26 mouse cellular contexts compared by ENCODE assay signal in genomic region chr9:65077536-65077935, GRCm38 (mm10). TPM values are rescaled to one million over a fixed set of nuclear protein-coding genes. Genes with fewer than 3 reads are reported as not detected.
A peak's percentile ranks its signal among the peaks of the same experiment; 100 is the strongest.
DNase-seq lines count a peak whose midpoint lies in the region; ATAC-seq lines count a peak whose summit lies in the region.
"Had no signal": no experiment of that assay in that cellular context is flagged by ENCODE, and none has a peak within 500 bp of the region (broad histone marks: within the 10 kb centered on the region; RNA-seq: fewer than 3 reads in every experiment).

No protein-coding gene starts in this region.

- DNase-seq in adrenal gland, adult (ENCODE audit: inconsistent age in 2 of 2, low spot score in 1 of 2) = peak; percentile 85 to 87
- DNase-seq in adrenal gland, postnatal 4 days (ENCODE audit: low spot score in 2 of 2) = no peak
- peak; percentile 65 for DNase-seq in adrenal gland, adult 8-10 months
- DNase-seq in gastrocnemius, adult 18-20 months (ENCODE audit: low spot score) = peak; percentile 92
- peak; percentile 28 to 64 for DNase-seq in gastrocnemius, postnatal 36 days
- DNase-seq: cerebellum, adult 9-10 months; kidney, adult 9 months; kidney, postnatal 14 days; layer of hippocampus, postnatal 36 days; liver, embryonic 13.5 days; lung, adult 2 months; lung, postnatal 14 days; thymus, adult 2 months had no signal

- no peak for ATAC-seq in megakaryocyte progenitor cell, adult 5-6 weeks (replicated peaks; ENCODE audit: poor library complexity)
- no peak for ATAC-seq in forebrain, embryonic 15.5 days (replicated peaks)
- ATAC-seq in heart, embryonic 12.5 days (ENCODE audit: insufficient number of reproducible peaks, low FRiP score) = no peak
- ATAC-seq: hindbrain, embryonic 16.5 days; intestine, embryonic 15.5 days; midbrain, embryonic 13.5 days had no signal

- H3K27me3 ChIP-seq in forebrain, embryonic 15.5 days = no peaks in the 10 kb centered on the region
- no peaks in the 10 kb centered on the region for H3K27me3 ChIP-seq in heart, embryonic 12.5 days (replicated peaks)
- H3K27me3 ChIP-seq: embryonic facial prominence, embryonic 15.5 days; intestine, embryonic 15.5 days; limb, embryonic 13.5 days; liver, embryonic 13.5 days; megakaryocyte, embryonic 14.5 days; midbrain, embryonic 13.5 days had no signal

- no peaks in the 10 kb centered on the region for H3K4me1 ChIP-seq in forebrain, embryonic 15.5 days
- H3K4me1 ChIP-seq in heart, embryonic 12.5 days (replicated peaks) = no peaks in the 10 kb centered on the region
- H3K4me1 ChIP-seq: embryonic facial prominence, embryonic 15.5 days; heart, embryonic 10.5 days; intestine, embryonic 15.5 days; limb, embryonic 13.5 days; midbrain, embryonic 13.5 days had no signal

- H3K36me3 ChIP-seq in forebrain, embryonic 15.5 days = peaks cover 71% of the 10 kb centered on the region
- peaks cover 76% of the 10 kb centered on the region for H3K36me3 ChIP-seq in heart, embryonic 12.5 days

- H3K9me3 ChIP-seq in forebrain, embryonic 15.5 days = no peaks in the 10 kb centered on the region
- no peaks in the 10 kb centered on the region for H3K9me3 ChIP-seq in heart, embryonic 12.5 days (replicated peaks)
- H3K9me3 ChIP-seq: embryonic facial prominence, embryonic 15.5 days; heart, embryonic 10.5 days; intestine, embryonic 15.5 days; limb, embryonic 13.5 days; liver, embryonic 13.5 days; megakaryocyte, embryonic 14.5 days; midbrain, embryonic 13.5 days had no signal

- 89% methylated on average over 5 of the region's 5 CpGs for WGBS in forebrain, embryonic 15.5 days
- 84% methylated on average over 5 of the region's 5 CpGs for WGBS in heart, embryonic 12.5 days

- no peak overlapping the region for H3K4me3 ChIP-seq in forebrain, embryonic 15.5 days
- no peak overlapping the region for H3K4me3 ChIP-seq in heart, embryonic 12.5 days
- H3K4me3 ChIP-seq: embryonic facial prominence, embryonic 15.5 days; heart, embryonic 10.5 days; intestine, embryonic 15.5 days; layer of hippocampus, adult 2 months; limb, embryonic 13.5 days; liver, embryonic 13.5 days; megakaryocyte, embryonic 14.5 days; midbrain, embryonic 13.5 days had no signal

- intact Hi-C loops in gastrocnemius, postnatal 36 days (cut with DNase I) = no loop called here

- no peak overlapping the region for H3K9ac ChIP-seq in forebrain, embryonic 15.5 days (replicated peaks)
- H3K9ac ChIP-seq in heart, embryonic 12.5 days = no peak overlapping the region
- H3K9ac ChIP-seq: embryonic facial prominence, embryonic 15.5 days; intestine, embryonic 15.5 days; limb, embryonic 13.5 days; liver, embryonic 13.5 days; midbrain, embryonic 13.5 days had no signal

- no peak overlapping the region for H3K27ac ChIP-seq in forebrain, embryonic 15.5 days (replicated peaks)
- no peak overlapping the region for H3K27ac ChIP-seq in heart, embryonic 12.5 days (ENCODE audit: poor library complexity, severe bottlenecking)
- H3K27ac ChIP-seq: embryonic facial prominence, embryonic 15.5 days; heart, embryonic 10.5 days; intestine, embryonic 15.5 days; layer of hippocampus, adult 2 months; limb, embryonic 13.5 days; liver, embryonic 13.5 days; midbrain, embryonic 13.5 days; stomach, postnatal 0 days had no signal

- no peak overlapping the region for H3K4me2 ChIP-seq in forebrain, embryonic 15.5 days (replicated peaks)
- H3K4me2 ChIP-seq in heart, embryonic 12.5 days = no peak overlapping the region
- H3K4me2 ChIP-seq: embryonic facial prominence, embryonic 15.5 days; intestine, embryonic 15.5 days; limb, embryonic 13.5 days; liver, embryonic 13.5 days; midbrain, embryonic 13.5 days had no signal

RNA-seq across cellular contexts. Expression of gene Igdcc4, which starts 23.8 kb away (rescaled TPM):
- total RNA-seq in adrenal gland, postnatal 4 days (2021) = 10 to 100 TPM; 36.6 to 41.9 TPM
- 10 to 100 TPM; 28.6 to 67.1 (median 44.5) TPM for total RNA-seq in adrenal gland, adult 8-10 months (2022)
- 10 to 100 TPM; 28.7 to 29.4 TPM for total RNA-seq in gastrocnemius, adult 18-20 months (2021)
- 10 to 100 TPM; 24.4 to 26.6 TPM for total RNA-seq in gastrocnemius, postnatal 36 days (2021)
- 0.02 TPM in 1 of 2 replicates, not detected in the other for total RNA-seq in megakaryocyte progenitor cell, adult 5-6 weeks (2015)
- total RNA-seq in megakaryocyte progenitor cell, adult 5-6 weeks (2017) = under 0.01 and 0.07 TPM in 2 replicates
- polyA plus RNA-seq in forebrain, embryonic 15.5 days (2015; fragmentation: Nextera tagmentation; extraction: Ambion mirVana) = 13.0 and 14.6 TPM in 2 replicates
- 12.9 and 13.0 TPM in 2 replicates for polyA plus RNA-seq in heart, embryonic 12.5 days (2016; fragmentation: Nextera tagmentation; extraction: Ambion mirVana)
- total RNA-seq: neutrophil, adult 5-6 weeks had no signal

RNA-seq across cellular contexts. Expression of gene Dpp8, which starts 45.3 kb away (rescaled TPM):
- total RNA-seq in adrenal gland, postnatal 4 days (2021) = 10 to 100 TPM; 94.2 to 94.8 TPM
- 100 to 1,000 TPM in 3 of 4 experiments, 10 to 100 TPM in 1; 90.7 to 123 (median 113) TPM for total RNA-seq in adrenal gland, adult 8-10 months (2022)
- 100 to 1,000 TPM in 1 of 2 experiments, 10 to 100 TPM in 1; 94.2 to 106 TPM for total RNA-seq in gastrocnemius, adult 18-20 months (2021)
- total RNA-seq in gastrocnemius, postnatal 36 days (2021) = 100 to 1,000 TPM in 1 of 2 experiments, 10 to 100 TPM in 1; 98.7 to 117 TPM
- total RNA-seq in megakaryocyte progenitor cell, adult 5-6 weeks (2015) = 74.2 and 77.9 TPM in 2 replicates
- total RNA-seq in megakaryocyte progenitor cell, adult 5-6 weeks (2017) = 86.9 and 102 TPM in 2 replicates
- polyA plus RNA-seq in forebrain, embryonic 15.5 days (2015; fragmentation: Nextera tagmentation; extraction: Ambion mirVana) = 42.5 and 44.5 TPM in 2 replicates
- polyA plus RNA-seq in heart, embryonic 12.5 days (2016; fragmentation: Nextera tagmentation; extraction: Ambion mirVana) = 42.6 and 44.3 TPM in 2 replicates

RNA-seq across cellular contexts. Expression of gene Hacd3, which starts 56.0 kb away (rescaled TPM):
- total RNA-seq in adrenal gland, postnatal 4 days (2021) = 100 to 1,000 TPM; 201 to 209 TPM
- 100 to 1,000 TPM; 321 to 416 (median 344) TPM for total RNA-seq in adrenal gland, adult 8-10 months (2022)
- total RNA-seq in gastrocnemius, adult 18-20 months (2021) = 10 to 100 TPM; 10.2 to 11.5 TPM
- 10 to 100 TPM in 1 of 2 experiments, 1 to 10 TPM in 1; 9.1 to 10.3 TPM for total RNA-seq in gastrocnemius, postnatal 36 days (2021)
- 23.5 and 27.6 TPM in 2 replicates for total RNA-seq in megakaryocyte progenitor cell, adult 5-6 weeks (2015)
- 47.8 and 52.9 TPM in 2 replicates for total RNA-seq in megakaryocyte progenitor cell, adult 5-6 weeks (2017)
- polyA plus RNA-seq in forebrain, embryonic 15.5 days (2015; fragmentation: Nextera tagmentation; extraction: Ambion mirVana) = 182 and 194 TPM in 2 replicates
- polyA plus RNA-seq in heart, embryonic 12.5 days (2016; fragmentation: Nextera tagmentation; extraction: Ambion mirVana) = 62.8 and 64.0 TPM in 2 replicates

Comparison
In these comparisons a context has a peak if more than half of its experiments do, and no peak if none do; other contexts are left out.
1. DNase-seq: peak in adrenal gland, adult (2 of 2), adrenal gland, adult 8-10 months (single experiment), gastrocnemius, adult 18-20 months (single experiment) and gastrocnemius, postnatal 36 days (2 of 2); none in adrenal gland, postnatal 4 days (0 of 2).
2. RNA of gene Igdcc4, which starts 23.8 kb away (total RNA-seq): 28.6 to 67.1 TPM in adrenal gland, adult 8-10 months, 36.6 to 41.9 TPM in adrenal gland, postnatal 4 days, 28.7 to 29.4 TPM in gastrocnemius, adult 18-20 months and 24.4 to 26.6 TPM in gastrocnemius, postnatal 36 days; under 0.01 to 0.07 TPM in megakaryocyte progenitor cell, adult 5-6 weeks; every median in the first group is over 10 times any median in the second.